Mouse (Mus musculus): ENCODE results near the gene A1cf.

DNA sequence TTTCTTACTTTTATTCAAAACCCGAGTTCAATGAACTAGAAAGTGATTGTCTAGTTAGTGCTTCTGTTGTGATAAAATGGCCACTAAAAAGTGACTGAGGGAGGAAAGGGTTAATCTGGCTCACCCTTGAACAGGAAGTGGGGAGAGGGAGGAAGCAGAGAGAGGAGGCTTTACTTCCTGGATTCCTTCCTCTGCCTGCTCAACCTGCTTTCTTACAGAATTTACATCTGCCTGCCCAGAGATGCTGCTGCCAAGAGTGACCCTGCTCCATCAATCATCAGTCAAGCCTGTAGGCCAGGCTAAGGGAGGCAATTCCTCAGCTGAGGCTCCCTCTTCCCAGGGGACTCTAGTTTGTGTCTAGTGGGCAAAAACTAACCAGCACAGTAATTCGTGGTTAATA, 107.3 kb downstream of the A1cf start:
- TF ChIP-seq CHD2 (IDR thresholded peaks at IDR 0.05; ENCODE audit: low read depth, low read length), result no peak
- TF ChIP-seq ZNF384 (IDR thresholded peaks at IDR 0.05; ENCODE audit: low read depth, low read length), result no peak
